Mouse (Mus musculus) bone marrow macrophage, adult 2 months (primary cell): ENCODE data around the gene Smurf2.

Source experiments
- CTCF ChIP-seq: IDR thresholded peaks from 2 replicates; pipeline ENCODE4 v1.5.1; 2012; ENCODE audit warnings: low read depth, mild to moderate bottlenecking, low read length, moderate library complexity
- POLR2A ChIP-seq: IDR thresholded peaks from 2 replicates; pipeline ENCODE4 v1.6.1; 2012; ENCODE audit warnings: mild to moderate bottlenecking, low read depth, low read length, borderline replicate concordance

DNA sequence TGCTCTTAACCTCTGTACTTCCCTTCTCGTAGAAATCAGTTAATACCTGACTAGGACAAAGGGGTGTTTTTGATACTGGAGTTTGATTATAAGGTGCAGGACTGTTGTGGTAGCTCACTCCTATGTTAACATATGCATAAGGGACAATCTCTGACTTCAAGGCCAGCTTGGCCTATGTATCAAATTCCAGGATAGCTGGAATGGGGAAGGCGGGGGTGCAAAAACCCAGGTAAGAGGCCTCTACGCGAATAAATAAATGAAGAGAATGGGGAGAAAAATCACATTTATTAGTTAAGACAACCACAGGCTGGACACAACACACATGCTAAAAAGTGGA is 140.5 kb downstream of the Smurf2 start:
- TF ChIP-seq CTCF (no peak), POLR2A (no peak)
